Mouse (Mus musculus): ENCODE measurements at regions not wholly inside any gene's neighbourhood (a gene's known extent, or its start where the extent isn't known, plus 50 kb on each side); places are given as distances from the start of the nearest gene placed in this dataset.
"Not testable (repeated sequence)": the region's sequence is repeated elsewhere in the genome, so short reads cannot be mapped to it uniquely, and the experiment has no call there.

DNA sequence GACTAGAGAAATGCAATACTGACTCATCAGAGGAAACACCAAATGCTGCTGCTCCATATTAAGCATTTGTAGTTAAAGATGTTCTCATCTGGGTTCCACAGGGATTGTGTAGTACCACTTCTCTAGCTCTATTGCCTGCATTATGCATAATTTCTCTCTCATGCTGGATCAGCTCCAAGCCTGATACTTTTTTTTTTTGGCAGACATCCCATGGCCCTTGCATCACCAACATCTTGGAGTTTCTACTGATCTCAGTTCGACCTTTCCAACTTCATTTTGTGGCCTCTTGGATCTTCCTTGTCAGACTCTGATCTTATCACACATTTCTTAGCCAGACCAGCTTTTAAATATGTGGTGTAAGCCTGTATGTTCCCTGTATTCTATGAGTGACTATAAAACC, 701.1 kb upstream of the Nr2f1 start:
- DNase-seq: peak in 1 of 2 experiments; percentile 6

DNA sequence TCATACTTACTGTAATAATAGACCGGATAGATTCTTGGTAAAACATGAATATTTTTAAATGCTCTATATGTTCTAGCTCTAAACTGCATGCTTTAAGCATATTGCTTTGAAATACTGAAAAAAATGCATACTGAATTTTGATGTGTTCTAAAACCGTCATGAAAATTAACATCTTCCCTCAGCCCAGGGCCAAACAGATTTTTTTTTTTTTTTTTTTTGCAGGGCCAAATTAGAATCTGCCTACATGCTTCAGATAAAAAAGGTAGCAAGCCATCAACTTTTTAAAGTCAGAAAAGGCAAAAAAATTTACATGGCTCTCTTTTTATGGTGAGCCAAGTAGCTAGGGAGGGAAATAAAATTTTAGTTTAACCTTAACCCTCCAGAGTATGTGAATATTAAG, 692.7 kb upstream of the Nr2f1 start:
- DNase-seq: no peak

DNA sequence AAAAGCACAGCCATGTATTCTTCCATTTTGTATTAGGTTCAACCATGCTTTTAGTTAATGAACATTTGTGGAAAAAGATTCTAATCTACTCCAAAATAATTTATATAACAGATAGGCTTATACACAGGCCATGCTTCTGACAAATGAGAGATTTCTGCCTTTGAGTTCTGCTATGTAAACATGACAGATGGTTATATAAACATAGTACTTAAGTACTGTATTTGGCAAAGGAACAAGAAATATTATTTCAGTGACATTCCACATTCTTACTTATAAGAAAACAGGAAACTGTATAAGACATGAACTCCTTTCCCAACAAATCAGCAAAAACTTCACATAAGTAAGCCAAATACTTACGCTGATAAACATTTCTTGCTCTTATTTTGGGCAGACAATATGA, 683.5 kb upstream of the Nr2f1 start:
- DNase-seq: no peak

DNA sequence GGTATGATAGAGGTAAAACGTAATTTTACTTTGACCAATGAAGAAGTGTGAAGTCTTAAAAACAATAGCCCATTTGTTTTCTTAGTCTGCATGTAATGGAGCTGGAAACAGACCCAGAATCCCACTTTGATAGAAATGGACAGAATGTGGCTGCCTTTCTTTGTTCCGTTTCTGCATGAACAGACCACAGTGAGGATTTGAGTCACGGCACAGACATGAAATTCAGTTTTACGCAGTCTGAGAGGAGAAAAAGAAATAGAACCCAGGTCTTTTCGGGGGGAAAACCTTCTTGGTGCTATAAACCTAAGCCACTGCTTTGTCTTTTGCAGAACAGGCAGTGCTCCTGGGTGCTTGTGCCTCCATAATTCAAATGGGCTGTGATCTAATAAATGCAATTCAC, 673.0 kb upstream of the Nr2f1 start:
- no peak for DNase-seq

DNA sequence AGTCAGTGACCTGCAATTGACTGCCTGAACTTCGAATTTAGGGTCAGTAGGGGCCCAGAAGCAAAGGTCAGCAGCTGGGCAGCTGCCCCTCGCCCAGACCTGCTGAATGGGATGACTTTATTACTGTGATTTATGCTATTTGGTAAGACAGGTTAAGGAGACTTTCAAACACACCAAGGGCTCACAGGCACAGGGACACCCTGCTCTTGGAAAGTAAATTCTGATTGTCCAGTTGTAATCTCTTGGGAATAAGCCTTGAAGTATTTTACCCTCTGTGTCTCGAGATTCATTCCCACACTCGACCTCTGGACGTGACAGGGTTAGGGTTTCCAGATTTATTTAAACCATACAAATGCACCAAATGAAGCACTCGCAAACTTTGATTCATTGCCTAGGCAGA, 672.4 kb upstream of the Nr2f1 start:
- no peak for DNase-seq

DNA sequence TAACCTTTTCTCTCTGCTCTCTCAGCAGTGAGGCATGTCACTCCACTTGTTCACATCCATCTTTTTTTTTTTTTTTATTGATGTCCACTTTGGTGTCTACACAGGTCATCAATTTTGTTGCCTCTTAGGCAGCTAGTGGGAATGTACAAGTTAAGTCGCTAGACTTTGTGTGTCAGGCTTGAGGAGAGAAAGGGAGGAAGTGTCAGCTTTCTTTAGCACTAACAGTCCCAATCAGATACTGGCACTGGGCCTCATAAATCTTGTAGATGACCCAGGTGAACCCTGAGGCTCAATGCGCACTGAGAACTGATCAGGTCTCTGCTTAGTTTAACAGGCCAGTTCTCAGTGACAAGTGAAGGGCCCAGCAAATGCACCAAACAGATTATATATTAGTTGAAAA, 671.7 kb upstream of the Nr2f1 start:
- no peak for DNase-seq

DNA sequence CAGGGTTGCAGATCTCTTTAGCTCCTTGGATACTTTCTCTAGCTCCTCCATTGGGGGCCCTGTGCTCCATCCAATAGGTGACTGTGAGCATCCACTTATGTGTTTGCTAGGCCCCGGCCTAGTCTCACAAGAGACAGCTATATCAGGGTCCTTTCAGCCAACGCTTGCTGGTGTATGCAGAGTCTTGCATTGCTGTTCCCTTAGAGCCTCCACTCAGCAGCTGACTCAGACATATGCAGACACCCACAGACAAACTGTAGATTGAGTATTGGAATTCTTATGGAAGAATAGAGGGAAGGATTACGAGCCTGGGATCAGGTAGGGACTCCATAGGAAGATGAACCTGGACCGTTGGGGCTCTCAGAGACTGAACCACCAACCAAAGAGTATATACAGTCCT, 624.8 kb upstream of the Nr2f1 start:
- not testable (repeated sequence) for DNase-seq

DNA sequence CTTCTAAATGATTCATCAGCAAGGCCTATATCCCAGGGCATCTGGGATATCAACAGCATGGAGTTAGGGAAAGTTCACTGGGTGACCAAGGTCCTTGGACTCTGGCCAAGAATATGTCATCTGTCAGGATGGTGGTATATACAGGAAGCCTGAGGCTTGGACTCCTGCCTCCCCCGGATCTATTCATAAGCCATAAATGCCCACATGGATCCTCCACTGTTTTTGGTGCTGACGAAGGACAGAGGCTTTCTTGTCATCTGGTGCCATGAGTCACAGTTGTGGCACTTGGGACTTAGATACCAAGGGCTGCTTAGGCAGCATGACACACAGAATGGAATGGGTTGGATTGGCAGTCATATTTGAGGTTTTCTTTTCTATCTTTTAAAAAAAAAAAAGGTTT, 610.1 kb upstream of the Nr2f1 start:
- peak; percentile 18 to 24 for DNase-seq

DNA sequence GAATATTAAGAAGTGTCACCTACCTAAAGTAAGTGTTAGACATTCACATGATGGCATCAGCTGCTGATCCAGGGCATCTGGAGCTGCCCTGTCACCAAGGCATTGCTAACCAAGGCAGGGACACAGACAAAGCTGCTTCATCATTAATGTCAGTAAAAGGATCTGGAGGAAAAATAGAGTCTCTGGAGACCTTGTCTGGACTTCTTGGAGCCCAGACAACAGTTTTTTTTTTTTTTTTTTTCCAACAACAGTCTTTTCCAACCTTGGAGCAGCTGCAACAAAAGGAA, 603.2 kb upstream of the Nr2f1 start:
- peak in 1 of 2 experiments; percentile 1 for DNase-seq

DNA sequence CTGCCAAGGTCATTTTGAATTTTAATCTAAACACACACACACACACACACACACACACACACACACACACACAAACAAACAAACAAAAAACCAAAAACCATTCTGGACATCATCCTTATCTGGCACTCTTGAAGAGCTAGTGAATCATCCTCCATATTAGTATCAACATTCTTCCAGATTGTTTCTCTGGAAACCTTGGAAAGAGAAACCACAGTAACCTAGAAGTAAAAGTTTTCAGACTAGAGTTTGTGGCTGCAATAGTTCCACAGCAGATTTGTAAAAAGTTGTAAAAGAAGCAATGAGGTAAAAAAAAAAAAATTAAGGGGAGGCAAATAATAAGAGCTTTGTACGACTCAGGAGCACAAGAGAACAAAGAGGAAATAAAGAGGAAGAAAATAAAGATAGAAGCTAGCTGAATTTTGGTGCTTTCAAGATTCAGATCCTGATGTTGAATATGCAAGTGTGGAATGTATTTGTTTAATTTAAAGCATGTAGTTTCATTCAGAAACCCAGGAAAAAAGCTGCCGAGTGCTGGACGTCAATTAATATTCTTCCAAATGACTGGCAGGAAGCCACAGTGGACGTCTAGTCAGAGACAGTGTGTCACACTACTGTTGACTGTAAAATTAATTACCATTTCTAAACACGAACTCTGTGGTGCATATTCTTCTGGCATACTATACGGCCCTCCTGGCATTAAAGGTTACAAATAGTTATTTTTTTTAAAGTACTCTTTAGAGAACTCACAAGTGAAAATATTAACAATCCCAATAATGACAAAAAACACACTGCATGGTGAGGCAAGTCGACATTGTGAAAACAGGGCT, 602.7 kb upstream of the Nr2f1 start:
- DNase-seq: peak; percentile 12 to 20

DNA sequence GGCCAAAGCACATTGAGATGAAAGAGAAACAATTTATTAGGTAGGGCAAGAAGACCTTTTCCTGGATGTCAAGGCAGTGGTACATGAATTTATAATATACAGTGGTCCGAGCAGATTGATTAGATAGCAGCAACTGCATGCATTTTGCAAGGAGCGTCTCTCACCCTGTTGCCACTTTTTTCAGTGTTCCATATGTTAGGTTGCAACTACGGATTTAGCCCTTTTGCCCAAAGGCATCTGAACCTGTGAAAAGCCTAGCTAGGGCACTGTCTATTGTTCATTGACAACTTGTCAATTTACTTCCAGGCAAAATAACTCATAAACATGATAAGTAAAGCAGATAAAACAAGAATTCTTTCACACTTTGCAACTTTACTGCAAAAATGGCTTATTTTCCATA, 600.1 kb upstream of the Nr2f1 start:
- no peak for DNase-seq

DNA sequence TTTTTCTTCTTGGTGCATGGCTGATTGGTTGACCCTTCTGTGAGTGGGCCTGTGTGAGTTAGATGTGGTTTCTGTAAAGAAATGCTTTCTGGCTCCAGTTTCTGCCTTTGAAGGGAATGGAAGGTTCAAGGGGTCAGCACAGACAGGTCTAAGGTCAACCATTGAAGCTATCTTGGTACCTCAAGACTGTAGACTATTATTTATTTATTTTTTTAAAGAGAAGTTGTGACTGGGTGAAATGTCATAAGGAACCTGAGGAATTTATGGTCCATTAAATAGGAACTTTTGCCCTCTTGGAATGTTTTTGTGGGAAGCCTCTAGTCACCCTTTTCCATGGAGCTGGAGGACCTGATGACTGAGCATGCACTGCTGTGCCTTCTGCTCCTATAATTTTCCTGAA, 595.7 kb upstream of the Nr2f1 start:
- no peak for DNase-seq

DNA sequence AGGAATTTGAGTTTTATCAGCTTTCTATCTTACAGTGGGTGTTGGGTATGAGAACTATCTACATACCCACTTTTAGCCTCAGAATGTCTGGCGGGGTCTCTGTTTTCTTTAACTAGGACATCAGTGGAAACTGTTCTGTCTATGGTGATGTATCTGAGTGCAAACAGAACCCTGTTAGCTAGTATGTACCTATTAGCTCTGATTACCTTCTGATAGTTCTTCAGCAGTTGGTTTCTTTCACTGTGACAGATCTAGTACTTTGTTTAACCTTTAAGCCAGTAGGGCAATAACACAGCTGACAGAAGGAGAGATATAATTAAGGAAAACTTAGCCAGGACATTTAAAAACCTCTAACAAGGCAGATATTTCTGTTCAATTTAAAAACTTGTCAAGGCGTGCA, 584.7 kb upstream of the Nr2f1 start:
- DNase-seq: no peak

DNA sequence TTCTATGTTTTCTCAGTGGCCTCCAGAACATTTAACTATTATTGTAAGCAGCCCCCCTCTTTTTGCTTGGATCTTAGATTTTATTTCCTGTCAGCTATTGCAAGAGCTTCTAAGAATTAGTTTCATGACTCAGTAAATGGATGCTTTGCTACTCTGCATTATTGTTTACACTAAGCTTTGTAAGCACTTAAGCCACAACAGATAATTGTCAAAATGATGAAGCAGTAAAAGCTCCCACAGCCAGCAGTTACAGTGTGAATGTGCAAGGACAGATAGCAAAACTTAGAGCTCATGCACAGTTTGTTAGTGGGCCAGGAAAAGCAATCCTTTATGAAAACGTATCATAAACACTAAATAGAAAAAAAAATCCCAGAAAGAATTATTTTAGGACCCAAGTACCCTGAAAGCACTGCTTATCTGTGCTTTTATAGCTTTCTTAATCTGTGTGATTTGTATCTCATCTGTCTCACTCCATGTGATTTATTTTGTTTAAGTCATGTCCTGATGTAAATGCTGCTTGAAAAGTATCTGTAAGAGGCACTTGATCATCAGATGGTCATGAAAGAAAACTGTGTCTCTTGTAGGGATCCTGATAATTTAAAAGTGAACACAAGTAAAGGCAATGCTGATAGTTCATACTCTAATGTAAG, 584.2 kb upstream of the Nr2f1 start:
- no peak for DNase-seq

All from cerebellum, postnatal 10 days (tissue).